Comparison of ENCODE assay signal across 10 mouse cellular contexts in the genomic region with DNA sequence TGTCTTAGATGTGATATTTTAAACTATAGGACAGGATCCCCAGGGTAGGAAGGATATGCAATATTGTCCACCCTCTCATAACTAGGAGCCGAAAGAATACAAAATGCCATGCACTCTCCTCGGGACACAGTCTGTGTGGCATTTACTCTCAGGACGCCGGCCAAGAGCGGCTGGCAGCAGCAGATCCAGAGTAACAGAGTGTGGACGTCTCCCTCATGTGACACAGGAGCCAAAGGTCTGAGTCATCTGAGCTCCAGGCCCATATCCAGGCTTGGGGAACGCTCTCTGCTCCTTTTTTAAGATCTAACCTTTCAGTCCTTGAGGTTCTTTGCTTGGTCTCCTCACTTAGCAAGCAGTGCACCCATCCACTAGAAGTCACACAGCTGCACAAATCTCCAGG.
DNase-seq lines count a peak whose midpoint lies in the region; ATAC-seq lines count a peak whose summit lies in the region.
"Had no signal": no experiment of that assay in that cellular context is flagged by ENCODE, and none has a peak within 500 bp of the region (broad histone marks: within the 10 kb centered on the region; RNA-seq: fewer than 3 reads in every experiment).

No protein-coding gene starts in this region.

- no peak for ATAC-seq in forebrain, embryonic 11.5 days (replicated peaks; ENCODE audit: low FRiP score)
- ATAC-seq in intestine, embryonic 16.5 days = no peak

- H3K36me3 ChIP-seq in forebrain, embryonic 11.5 days (ENCODE audit: control insufficient read depth, insufficient read depth, low read length) = no peaks in the 10 kb centered on the region
- no peaks in the 10 kb centered on the region for H3K36me3 ChIP-seq in intestine, embryonic 16.5 days (ENCODE audit: control insufficient read depth, insufficient read depth, low read length)
- H3K36me3 ChIP-seq: embryonic facial prominence, embryonic 12.5 days; hindbrain, embryonic 12.5 days had no signal

- no peak overlapping the region for H3K9ac ChIP-seq in forebrain, embryonic 11.5 days (ENCODE audit: low read length)
- no peak overlapping the region for H3K9ac ChIP-seq in intestine, embryonic 16.5 days (ENCODE audit: low read depth, low read length)
- H3K9ac ChIP-seq: embryonic facial prominence, embryonic 12.5 days; hindbrain, embryonic 12.5 days had no signal

- no peaks in the 10 kb centered on the region for H3K9me3 ChIP-seq in forebrain, embryonic 11.5 days (ENCODE audit: control insufficient read depth, low read length)
- no peaks in the 10 kb centered on the region for H3K9me3 ChIP-seq in intestine, embryonic 16.5 days (ENCODE audit: control insufficient read depth, low read length)
- H3K9me3 ChIP-seq: embryonic facial prominence, embryonic 12.5 days; hindbrain, embryonic 12.5 days had no signal

- intact Hi-C loops in gastrocnemius, postnatal 36 days (cut with DNase I) = no loop called here

- H3K27ac ChIP-seq in forebrain, embryonic 11.5 days (ENCODE audit: low read depth, low read length) = no peak overlapping the region
- H3K27ac ChIP-seq in intestine, embryonic 16.5 days (ENCODE audit: low read length) = no peak overlapping the region
- H3K27ac ChIP-seq: embryonic facial prominence, embryonic 12.5 days; hindbrain, embryonic 12.5 days had no signal

- 86% methylated on average over 7 of the region's 7 CpGs for WGBS in forebrain, embryonic 11.5 days
- 69% methylated on average over 7 of the region's 7 CpGs for WGBS in intestine, embryonic 16.5 days

- no peak overlapping the region for H3K4me3 ChIP-seq in forebrain, embryonic 11.5 days (ENCODE audit: low read depth, low read length)
- no peak overlapping the region for H3K4me3 ChIP-seq in intestine, embryonic 16.5 days (ENCODE audit: low read length)
- H3K4me3 ChIP-seq: embryonic facial prominence, embryonic 12.5 days; hindbrain, embryonic 12.5 days had no signal

- DNase-seq in adipocyte (ENCODE audit: low spot score) = peak; percentile 92
- peak; percentile 90 for DNase-seq in brain, adult 2 months (ENCODE audit: low read depth, low spot score)
- DNase-seq in gastrocnemius, postnatal 36 days = peak; percentile 60 to 64
- DNase-seq in kidney, postnatal 10 days = peak; percentile 41
- DNase-seq in right cerebral cortex, adult 2 months (ENCODE audit: low spot score in 2 of 2) = no peak
- no peak for DNase-seq in forebrain, embryonic 11.5 days (ENCODE audit: low spot score)
- DNase-seq in thymus, postnatal 36 days = no peak

- H3K27me3 ChIP-seq in forebrain, embryonic 11.5 days (ENCODE audit: control insufficient read depth, insufficient read depth, low read length) = no peaks in the 10 kb centered on the region
- no peaks in the 10 kb centered on the region for H3K27me3 ChIP-seq in intestine, embryonic 16.5 days (replicated peaks; ENCODE audit: control insufficient read depth, insufficient read depth, low read length)
- H3K27me3 ChIP-seq: embryonic facial prominence, embryonic 12.5 days; hindbrain, embryonic 12.5 days had no signal

- no peaks in the 10 kb centered on the region for H3K4me1 ChIP-seq in forebrain, embryonic 11.5 days (replicated peaks; ENCODE audit: control insufficient read depth, insufficient read depth, low read length)
- H3K4me1 ChIP-seq in intestine, embryonic 16.5 days (ENCODE audit: control insufficient read depth, insufficient read depth, low read length) = no peaks in the 10 kb centered on the region
- H3K4me1 ChIP-seq: hindbrain, embryonic 12.5 days had no signal

- no peak overlapping the region for H3K4me2 ChIP-seq in forebrain, embryonic 11.5 days (ENCODE audit: low read depth, low read length, severe bottlenecking)
- H3K4me2 ChIP-seq in intestine, embryonic 16.5 days (ENCODE audit: low read depth, low read length) = no peak overlapping the region
- H3K4me2 ChIP-seq: embryonic facial prominence, embryonic 12.5 days; hindbrain, embryonic 12.5 days had no signal

Comparison
In these comparisons a context has a peak if more than half of its experiments do, and no peak if none do; other contexts are left out.
1. DNase-seq: peak in adipocyte (single experiment), brain, adult 2 months (single experiment), gastrocnemius, postnatal 36 days (2 of 2) and kidney, postnatal 10 days (single experiment); none in right cerebral cortex, adult 2 months (0 of 2), forebrain, embryonic 11.5 days (single experiment) and thymus, postnatal 36 days (0 of 2).